Mouse (Mus musculus): ENCODE measurements around the gene Rab6a. TPM values are rescaled to one million over a fixed set of nuclear protein-coding genes. Genes with fewer than 3 reads are reported as not detected.

Gene Rab6a
- polyA plus RNA-seq, 1 experiment from 2014 or later = 227 TPM

DNA sequence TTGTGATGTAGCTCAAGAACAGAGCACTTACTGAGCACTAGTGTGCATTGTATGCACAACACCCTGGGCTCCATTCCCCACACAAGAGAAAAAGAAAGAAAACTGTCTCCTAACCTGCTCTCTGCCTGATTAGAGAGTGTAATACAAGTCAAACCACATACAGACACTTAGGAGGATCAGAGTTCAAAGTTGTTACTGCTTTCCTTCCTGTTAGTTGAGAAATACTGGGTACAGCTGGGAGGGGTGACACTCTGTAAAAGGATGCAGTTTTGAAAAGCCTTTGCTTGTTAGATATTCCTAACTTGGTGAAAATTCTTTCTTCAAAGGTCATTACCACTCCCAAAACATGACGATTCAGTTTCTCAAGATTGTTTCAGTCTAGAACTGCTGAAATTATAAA is 17.4 kb upstream of the Rab6a start:
- Histone ChIP-seq H3K4me1 (no peaks in the 10 kb centered on the region), H3K9me3 (no peaks in the 10 kb centered on the region), H3K4me2 (replicated peaks) (no peak overlapping the region), H3K27me3 (replicated peaks) (no peaks in the 10 kb centered on the region), H3K27ac (no peak overlapping the region), H3K9ac (no peak overlapping the region), H3K36me3 (no peaks in the 10 kb centered on the region), H3K4me3 (no peak overlapping the region)
- 68% methylated on average over 1 of the region's 1 CpGs for WGBS
- ATAC-seq (ENCODE audit: low FRiP score, low read depth) = no peak

DNA sequence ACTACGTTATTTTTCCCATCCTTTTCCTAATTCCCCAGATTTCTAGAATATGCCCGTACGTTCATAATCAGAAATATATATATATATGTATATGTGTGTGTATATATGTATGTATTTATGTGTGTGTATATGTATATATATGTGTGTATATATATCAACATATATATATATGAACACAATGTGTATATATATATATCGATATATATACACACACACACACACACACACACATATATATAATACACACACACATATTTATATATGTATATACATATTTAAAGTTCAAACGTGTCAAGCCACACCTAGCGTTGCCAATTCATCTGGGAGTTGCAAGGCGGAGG is 16.7 kb upstream of the Rab6a start:
- Histone ChIP-seq H3K4me2 (replicated peaks) (peak overlapping the region; percentile 52), H3K9me3 (no peaks in the 10 kb centered on the region), H3K27me3 (replicated peaks) (no peaks in the 10 kb centered on the region), H3K4me3 (peak overlapping the region; percentile 40), H3K36me3 (no peaks in the 10 kb centered on the region), H3K27ac (0 out of 2 replicates have a peak overlapping the region, but pooled peaks have one; percentile 2), H3K9ac (peak overlapping the region; percentile 41), H3K4me1 (no peaks in the 10 kb centered on the region)
- no peak for ATAC-seq (ENCODE audit: low FRiP score, low read depth)
- 50% methylated on average over 7 of the region's 7 CpGs for WGBS

GRCm38 (mm10) chr7:100590845-100591521 is 16.2 kb upstream of the Rab6a start:
- Histone ChIP-seq H3K9ac (peak overlapping the region; percentile 41), H3K4me3 (peak overlapping the region; percentile 40), H3K27me3 (replicated peaks) (no peaks in the 10 kb centered on the region), H3K9me3 (no peaks in the 10 kb centered on the region), H3K36me3 (no peaks in the 10 kb centered on the region), H3K4me1 (no peaks in the 10 kb centered on the region), H3K27ac (peak overlapping the region; percentile 2; the same call in 1 of the 2 replicates), H3K4me2 (replicated peaks) (peak overlapping the region; percentile 52)
- WGBS = under 1% methylated on average over 18 of the region's 20 CpGs
- ATAC-seq (ENCODE audit: low FRiP score, low read depth) = peak; percentile 95

- Histone ChIP-seq H3K4me1 (no peaks in the 10 kb centered on the region), H3K9me3 (no peaks in the 10 kb centered on the region), H3K27ac (peak overlapping the region; percentile 2; the same call in 1 of the 2 replicates), H3K27me3 (replicated peaks) (no peaks in the 10 kb centered on the region), H3K4me2 (replicated peaks) (peak overlapping the region; percentile 52), H3K4me3 (peak overlapping the region; percentile 40), H3K9ac (no peak overlapping the region), H3K36me3 (no peaks in the 10 kb centered on the region)
- WGBS = 10% methylated on average over 2 of the region's 2 CpGs
- no peak; the same call in 1 of the 2 replicates for ATAC-seq (ENCODE audit: low FRiP score, low read depth)
These were observed 15.7 kb upstream of the Rab6a start for GRCm38 (mm10) chr7:100591522-100591852.

- Histone ChIP-seq H3K4me1 (no peaks in the 10 kb centered on the region), H3K36me3 (no peaks in the 10 kb centered on the region), H3K9me3 (no peaks in the 10 kb centered on the region), H3K27ac (no peak overlapping the region), H3K27me3 (replicated peaks) (no peaks in the 10 kb centered on the region), H3K4me3 (no peak overlapping the region), H3K9ac (no peak overlapping the region), H3K4me2 (replicated peaks) (no peak overlapping the region)
- ATAC-seq (ENCODE audit: low FRiP score, low read depth) = no peak
These were observed 13.9 kb upstream of the Rab6a start for GRCm38 (mm10) chr7:100593349-100593748.

GRCm38 (mm10) chr7:100600211-100600610 is 7.0 kb upstream of the Rab6a start:
- no peak overlapping the region for H3K27ac ChIP-seq
- H3K9me3 ChIP-seq = no peaks in the 10 kb centered on the region
- peaks cover 3% of the 10 kb centered on the region; the same call in 1 of the 2 replicates for H3K27me3 ChIP-seq (replicated peaks)
- 82% methylated on average over 5 of the region's 5 CpGs for WGBS
- H3K4me2 ChIP-seq (replicated peaks) = no peak overlapping the region
- H3K4me3 ChIP-seq = no peak overlapping the region
- H3K4me1 ChIP-seq = no peaks in the 10 kb centered on the region
- H3K9ac ChIP-seq = no peak overlapping the region
- no peaks in the 10 kb centered on the region for H3K36me3 ChIP-seq
- no peak for ATAC-seq (ENCODE audit: low FRiP score, low read depth)

GRCm38 (mm10) chr7:100608130-100608741 is 1.0 kb downstream of the Rab6a start, which contains the start of gene Mrpl48:
Mrpl48 (minus strand) TSS chr7:100608301.
- Histone ChIP-seq H3K27me3 (replicated peaks) (peaks cover 3% of the 10 kb centered on the region; the same call in 1 of the 2 replicates), H3K4me3 (peak within 1 kb of the TSS; percentile 97), H3K4me1 (peaks cover 10% of the 10 kb centered on the region), H3K9ac (peak within 1 kb of the TSS; percentile 99), H3K36me3 (no peaks in the 10 kb centered on the region), H3K9me3 (no peaks in the 10 kb centered on the region), H3K4me2 (replicated peaks) (peak within 1 kb of the TSS; percentile 69), H3K27ac (peak within 1 kb of the TSS; percentile 99)
- 0% methylated on average over 42 of the region's 43 CpGs for WGBS
- peak; percentile 52 for ATAC-seq (ENCODE audit: low FRiP score, low read depth)

DNA sequence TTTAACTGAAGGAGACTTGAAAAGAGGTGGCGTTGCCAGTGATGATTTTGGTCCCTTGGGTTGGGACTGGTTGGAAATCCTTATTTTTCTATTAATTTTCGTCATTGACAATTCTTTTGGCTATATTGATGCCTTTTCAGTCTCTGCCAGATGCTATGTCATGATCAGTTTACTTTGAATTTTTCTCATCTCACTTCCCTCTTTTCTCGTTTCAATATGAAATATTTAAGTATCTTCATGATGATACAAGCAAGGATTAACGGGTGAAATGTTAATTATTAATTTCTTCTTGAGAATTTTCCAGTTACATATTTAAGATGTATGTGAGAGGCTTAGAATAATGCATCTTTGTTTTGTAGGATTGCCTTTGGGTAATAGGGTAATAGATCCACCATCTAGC is 1.7 kb downstream of the Rab6a start:
- Histone ChIP-seq H3K27me3 (replicated peaks) (peaks cover 3% of the 10 kb centered on the region; the same call in 1 of the 2 replicates), H3K9me3 (no peaks in the 10 kb centered on the region), H3K27ac (no peak overlapping the region), H3K9ac (peak overlapping the region; percentile 99), H3K4me2 (replicated peaks) (peak overlapping the region; percentile 69), H3K36me3 (no peaks in the 10 kb centered on the region), H3K4me3 (peak overlapping the region; percentile 97), H3K4me1 (peaks cover 10% of the 10 kb centered on the region)
- no peak for ATAC-seq (ENCODE audit: low FRiP score, low read depth)
- 31% methylated on average over 4 of the region's 4 CpGs for WGBS

DNA sequence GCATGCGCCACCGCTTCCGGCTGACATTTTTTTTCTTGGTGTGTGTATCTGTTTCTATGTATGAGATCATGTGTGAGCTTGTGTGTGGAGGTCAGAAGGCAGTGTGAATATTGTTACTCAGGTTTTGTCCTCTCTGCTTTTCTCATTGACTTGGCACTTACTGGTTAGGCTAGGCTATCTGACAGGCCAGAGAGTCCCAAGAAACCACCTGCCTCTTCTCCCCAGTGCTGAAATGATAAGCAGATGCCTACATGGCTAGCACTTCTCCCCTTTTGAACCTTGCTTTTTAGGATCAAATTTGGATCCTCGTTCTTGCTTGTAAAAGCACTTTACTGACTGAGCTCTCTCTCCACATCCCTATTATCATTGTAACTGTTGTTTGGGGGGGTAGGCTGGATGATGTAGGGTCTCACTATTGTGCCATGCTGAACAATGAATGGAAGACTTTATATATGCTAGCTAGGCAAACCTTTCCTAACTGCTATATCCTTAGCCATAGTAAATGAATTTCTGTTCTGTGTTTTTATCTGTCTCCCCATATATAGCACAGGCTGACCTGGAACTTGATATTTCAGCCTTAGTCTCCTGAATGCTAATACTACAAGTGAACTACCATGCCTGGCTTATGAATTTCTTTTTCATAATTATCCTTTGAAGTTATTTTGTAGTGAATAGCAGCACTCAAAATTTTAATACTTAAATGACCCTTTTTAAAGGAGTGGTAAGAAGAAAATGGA is 9.1 kb downstream of the Rab6a start:
- H3K27me3 ChIP-seq (replicated peaks) = no peaks in the 10 kb centered on the region
- 89% methylated on average over 4 of the region's 4 CpGs for WGBS
- ATAC-seq (ENCODE audit: low FRiP score, low read depth) = no peak
- no peak overlapping the region for H3K9ac ChIP-seq
- no peaks in the 10 kb centered on the region for H3K4me1 ChIP-seq
- no peaks in the 10 kb centered on the region for H3K36me3 ChIP-seq
- H3K27ac ChIP-seq = no peak overlapping the region
- no peak overlapping the region for H3K4me2 ChIP-seq (replicated peaks)
- H3K9me3 ChIP-seq = no peaks in the 10 kb centered on the region
- no peak overlapping the region for H3K4me3 ChIP-seq

DNA sequence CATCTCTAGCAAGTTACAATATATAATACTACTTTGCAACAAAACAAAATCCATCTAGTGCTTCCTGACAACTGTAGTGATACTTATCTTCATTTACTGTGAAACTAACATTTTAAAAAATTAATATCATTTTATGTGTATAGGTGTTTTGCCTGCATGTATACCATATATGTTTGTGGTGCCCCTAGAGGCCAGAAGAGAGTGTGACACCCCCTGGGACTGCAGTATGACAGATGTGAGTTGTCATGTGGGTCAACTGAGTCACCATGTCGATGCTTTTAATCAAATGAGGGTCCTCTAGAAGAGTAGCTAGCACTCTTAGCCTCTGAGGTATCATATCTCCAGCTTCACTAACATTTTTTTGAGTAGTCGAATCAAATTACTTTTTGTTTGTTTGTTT is 15.1 kb downstream of the Rab6a start:
- Histone ChIP-seq H3K27ac (no peak overlapping the region), H3K9ac (no peak overlapping the region), H3K36me3 (no peaks in the 10 kb centered on the region), H3K27me3 (replicated peaks) (no peaks in the 10 kb centered on the region), H3K4me1 (no peaks in the 10 kb centered on the region), H3K4me3 (no peak overlapping the region), H3K4me2 (replicated peaks) (no peak overlapping the region), H3K9me3 (no peaks in the 10 kb centered on the region)
- no peak for ATAC-seq (ENCODE audit: low FRiP score, low read depth)
- WGBS = 82% methylated on average over 2 of the region's 2 CpGs

DNA sequence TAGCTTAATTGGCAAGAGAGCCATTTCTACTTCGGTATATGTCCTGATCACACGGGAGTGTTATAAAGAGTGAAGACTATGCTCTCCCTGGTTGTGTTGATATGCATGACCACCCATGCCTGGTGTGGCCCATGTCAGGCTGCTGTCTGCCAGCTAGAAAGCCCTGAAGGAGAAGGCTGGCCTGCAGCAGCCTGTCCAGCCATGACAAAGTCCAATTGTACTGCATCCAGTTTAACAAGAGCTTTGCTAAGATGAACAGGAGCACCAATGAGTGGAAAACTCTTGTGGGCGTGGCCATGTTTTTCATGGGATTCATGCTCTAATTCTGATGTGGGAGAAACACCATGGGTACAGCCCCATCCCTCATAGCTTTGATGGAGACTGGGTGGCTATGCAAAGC is 17.3 kb downstream of the Rab6a start:
- Histone ChIP-seq H3K27ac (no peak overlapping the region), H3K4me1 (no peaks in the 10 kb centered on the region), H3K9me3 (no peaks in the 10 kb centered on the region), H3K36me3 (peaks cover under 1% of the 10 kb centered on the region; the same call in 1 of the 2 replicates), H3K27me3 (replicated peaks) (no peaks in the 10 kb centered on the region), H3K4me3 (no peak overlapping the region), H3K9ac (no peak overlapping the region), H3K4me2 (replicated peaks) (no peak overlapping the region)
- 80% methylated on average over 3 of the region's 3 CpGs for WGBS
- no peak for ATAC-seq (ENCODE audit: low FRiP score, low read depth)

DNA sequence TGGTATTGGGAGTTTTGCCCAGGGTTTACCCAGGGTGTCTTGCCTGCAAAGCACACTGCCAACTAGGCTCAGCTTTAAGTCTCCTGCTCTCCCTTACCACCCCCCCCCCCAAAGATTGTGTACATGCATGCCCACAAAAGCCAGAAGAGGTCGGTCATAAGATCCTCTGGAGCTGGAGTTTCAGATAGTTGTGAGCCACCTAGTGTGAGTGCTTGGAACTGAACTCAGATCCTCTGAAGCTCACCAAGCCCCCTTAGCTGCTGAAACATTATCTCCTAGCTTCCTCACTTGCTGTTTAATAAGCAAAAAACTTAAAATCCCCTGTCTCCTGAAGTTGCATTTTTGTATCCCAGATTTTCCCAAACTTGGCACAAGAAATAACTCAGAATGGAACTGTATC is 30.4 kb downstream of the Rab6a start:
- Histone ChIP-seq H3K27ac (no peak overlapping the region), H3K4me1 (no peaks in the 10 kb centered on the region), H3K4me3 (no peak overlapping the region), H3K27me3 (replicated peaks) (no peaks in the 10 kb centered on the region), H3K4me2 (replicated peaks) (no peak overlapping the region), H3K9me3 (no peaks in the 10 kb centered on the region), H3K9ac (no peak overlapping the region), H3K36me3 (peaks cover 18% of the 10 kb centered on the region; the same call in 1 of the 2 replicates)
- WGBS = 24% methylated on average over 1 of the region's 1 CpGs
- no peak for ATAC-seq (ENCODE audit: low FRiP score, low read depth)

All from neural tube, embryonic 12.5 days (tissue).